Mouse (Mus musculus) MEL (cell line): ENCODE measurements around the gene H2-DMb1. TPM values are rescaled to one million over a fixed set of nuclear protein-coding genes. Genes with fewer than 3 reads are reported as not detected.
A peak's percentile ranks its signal among the peaks of the same experiment; 100 is the strongest.

Experiments used
- DNase-seq: peaks from one replicate; pipeline ENCODE4 v3.0.0; 2011; ENCODE audit warnings: low read depth, low spot score
- H3K27ac ChIP-seq: 2 replicates; pipeline ENCODE4 v1.5.1; 2012; ENCODE audit warnings: low read depth, mild to moderate bottlenecking, control low read depth, low read length, moderate library complexity; ENCODE audit not compliant: control insufficient read depth
- H3K27me3 ChIP-seq, 2 experiments: fragments of 150-350 bp in 1 of 2; sonication (generic) in 1 of 2; 2 replicates each; pipeline ENCODE4 v1.6.1; 2012; ENCODE audit warnings: low read length in 2 of 2, mild to moderate bottlenecking in 2 of 2, improper control_type of control experiment in 1 of 2, moderate library complexity in 1 of 2; ENCODE audit not compliant: insufficient read depth in 2 of 2, control insufficient read depth in 1 of 2
- H3K36me3 ChIP-seq, 2 experiments: 2 replicates each; pipeline ENCODE4 v1.6.1; 2012 to 2014; ENCODE audit warnings: low read length in 2 of 2, improper control_type of control experiment in 1 of 2, inconsistent platforms in 1 of 2, mild to moderate bottlenecking in 1 of 2; ENCODE audit not compliant: insufficient read depth in 2 of 2, control insufficient read depth in 1 of 2
- H3K4me1 ChIP-seq, 2 experiments: fragments of 150-350 bp in 1 of 2; sonication (generic) in 1 of 2; 2 replicates each; pipeline ENCODE4 v1.6.1; 2012; ENCODE audit warnings: low read length in 2 of 2, improper control_type of control experiment in 1 of 2, mild to moderate bottlenecking in 1 of 2; ENCODE audit not compliant: insufficient read depth in 2 of 2, control insufficient read depth in 1 of 2
- H3K4me3 ChIP-seq, 2 experiments: fragments of 150-350 bp in 1 of 2; sonication (generic) in 1 of 2; 2 replicates each; pipeline ENCODE4 v1.5.1; 2012; ENCODE audit warnings: low read depth in 2 of 2, low read length in 2 of 2, mild to moderate bottlenecking in 2 of 2, moderate library complexity in 2 of 2, control low read depth in 1 of 2, improper control_type of control experiment in 1 of 2; ENCODE audit not compliant: control insufficient read depth in 1 of 2, insufficient read depth in 1 of 2
- H3K79me2 ChIP-seq: 2 replicates; pipeline ENCODE4 v1.6.1; 2012; ENCODE audit warnings: mild to moderate bottlenecking, low read length, moderate library complexity; ENCODE audit not compliant: control insufficient read depth, poor library complexity, insufficient read depth
- H3K9ac ChIP-seq: 2 replicates; pipeline ENCODE4 v1.6.1; 2012; ENCODE audit warnings: low read depth, mild to moderate bottlenecking, control low read depth, low read length, moderate library complexity; ENCODE audit not compliant: control insufficient read depth, poor library complexity, severe bottlenecking
- H3K9me3 ChIP-seq: fragments of 150-350 bp; sonication (generic); replicated peaks from 2 replicates; pipeline ENCODE4 v1.6.1; 2012; ENCODE audit warnings: mild to moderate bottlenecking, low read length, improper control_type of control experiment, moderate library complexity; ENCODE audit not compliant: insufficient read depth
- CHD1 ChIP-seq: IDR thresholded peaks from 2 replicates; pipeline ENCODE4 v1.6.1; 2012; ENCODE audit warnings: low read depth, mild to moderate bottlenecking, inconsistent platforms, low read length, improper control_type of control experiment
- CTCF ChIP-seq, 3 experiments: IDR thresholded peaks in 2 of 3; conservative IDR thresholded peaks in 1 of 3; 2 replicates each; pipeline ENCODE4 v1.5.1; 2011 to 2012; ENCODE audit warnings: low read length in 3 of 3, low read depth in 2 of 3, mild to moderate bottlenecking in 2 of 3, improper control_type of control experiment in 1 of 3, inconsistent platforms in 1 of 3, mixed read lengths in 1 of 3, moderate library complexity in 1 of 3; ENCODE audit not compliant: control insufficient read depth in 1 of 3, insufficient read depth in 1 of 3, poor library complexity in 1 of 3, severe bottlenecking in 1 of 3
- E2F4 ChIP-seq: IDR thresholded peaks from 2 replicates; pipeline ENCODE4 v1.6.1; 2011; ENCODE audit warnings: low read depth, low read length, improper control_type of control experiment, borderline replicate concordance
- EP300 ChIP-seq, 2 experiments: IDR thresholded peaks; 2 replicates each; pipeline ENCODE4 v1.6.1; 2011; ENCODE audit warnings: improper control_type of control experiment in 2 of 2, low read length in 2 of 2, low read depth in 1 of 2, mild to moderate bottlenecking in 1 of 2
- ETS1 ChIP-seq: IDR thresholded peaks from 2 replicates; pipeline ENCODE4 v1.6.1; 2012; ENCODE audit warnings: low read depth, mild to moderate bottlenecking, inconsistent platforms, low read length, improper control_type of control experiment, moderate library complexity
- GABPA ChIP-seq: IDR thresholded peaks from 2 replicates; pipeline ENCODE4 v1.6.1; 2012; ENCODE audit warnings: low read depth, mild to moderate bottlenecking, inconsistent platforms, low read length, improper control_type of control experiment, moderate library complexity
- MYB ChIP-seq: IDR thresholded peaks from 2 replicates; pipeline ENCODE4 v1.6.1; 2011; ENCODE audit warnings: mild to moderate bottlenecking, low read depth, low read length, improper control_type of control experiment
- MYC ChIP-seq: IDR thresholded peaks from 2 replicates; pipeline ENCODE4 v1.6.1; 2011; ENCODE audit warnings: low read depth, mild to moderate bottlenecking, low read length, improper control_type of control experiment, moderate library complexity
- NELFE ChIP-seq: IDR thresholded peaks from 2 replicates; pipeline ENCODE4 v1.6.1; 2011; ENCODE audit warnings: low read depth, low read length, improper control_type of control experiment
- POLR2A ChIP-seq, 2 experiments: IDR thresholded peaks; 2 replicates each; pipeline ENCODE4 v1.6.1; 2011 to 2012; ENCODE audit warnings: low read length in 2 of 2, mild to moderate bottlenecking in 2 of 2, control low read depth in 1 of 2, improper control_type of control experiment in 1 of 2, low read depth in 1 of 2, moderate library complexity in 1 of 2; ENCODE audit not compliant: control insufficient read depth in 1 of 2, insufficient read depth in 1 of 2, poor library complexity in 1 of 2
- POLR2AphosphoS2 ChIP-seq: IDR thresholded peaks from 2 replicates; pipeline ENCODE4 v1.6.1; 2011; ENCODE audit warnings: low read length, improper control_type of control experiment
- POLR2AphosphoS5 ChIP-seq: IDR thresholded peaks from 2 replicates; pipeline ENCODE4 v1.6.1; 2012; ENCODE audit warnings: low read depth, borderline replicate concordance, mild to moderate bottlenecking, inconsistent platforms, low read length, moderate library complexity, mixed read lengths
- SIN3A ChIP-seq: IDR thresholded peaks from 2 replicates; pipeline ENCODE4 v1.6.1; 2012; ENCODE audit warnings: low read length, improper control_type of control experiment, inconsistent platforms
- SMC3 ChIP-seq: IDR thresholded peaks from 2 replicates; pipeline ENCODE4 v1.6.1; 2011; ENCODE audit warnings: low read depth, low read length, improper control_type of control experiment
- TAL1 ChIP-seq: IDR thresholded peaks from 2 replicates; pipeline ENCODE4 v1.6.1; 2012; ENCODE audit warnings: mild to moderate bottlenecking, inconsistent platforms, low read length, moderate library complexity, mixed read lengths
- TBP ChIP-seq: IDR thresholded peaks from 2 replicates; pipeline ENCODE4 v1.8.0; 2011; ENCODE audit warnings: low read depth, low read length, improper control_type of control experiment
- UBTF ChIP-seq: IDR thresholded peaks from 2 replicates; pipeline ENCODE4 v1.6.1; 2012; ENCODE audit warnings: low read depth, mild to moderate bottlenecking, inconsistent platforms, low read length, improper control_type of control experiment, moderate library complexity, borderline replicate concordance; ENCODE audit not compliant: insufficient read depth
- USF1 ChIP-seq: IDR thresholded peaks from 2 replicates; pipeline ENCODE4 v1.6.1; 2014; ENCODE audit warnings: low read depth, mild to moderate bottlenecking, inconsistent platforms, low read length, improper control_type of control experiment, moderate library complexity
- USF2 ChIP-seq, 2 experiments: IDR thresholded peaks; 2 replicates each; pipeline ENCODE4 v1.6.1; 2011 to 2012; ENCODE audit warnings: improper control_type of control experiment in 2 of 2, low read length in 2 of 2, borderline replicate concordance in 1 of 2, inconsistent platforms in 1 of 2, low read depth in 1 of 2, mild to moderate bottlenecking in 1 of 2; ENCODE audit not compliant: insufficient read depth in 1 of 2
- ZKSCAN1 ChIP-seq: IDR thresholded peaks from 2 replicates; pipeline ENCODE4 v1.6.1; 2012; ENCODE audit warnings: low read depth, mild to moderate bottlenecking, inconsistent platforms, low read length, improper control_type of control experiment, moderate library complexity
- ZMIZ1 ChIP-seq: IDR thresholded peaks from 2 replicates; pipeline ENCODE4 v1.6.1; 2012; ENCODE audit warnings: low read depth, mild to moderate bottlenecking, inconsistent platforms, low read length, improper control_type of control experiment, moderate library complexity
- polyA plus RNA-seq, 2 experiments: library from polyadenylated mRNA; stranded (reverse) in 1 of 2; unstranded in 1 of 2; fragments of >175 nt in 1 of 2; fragments of >200 nt in 1 of 2; gene quantifications; 2 replicates each; pipeline versions ENCODE4 v1.2.1 to v1.2.4; 2012; ENCODE audit warnings: low replicate concordance in 2 of 2, low read depth in 1 of 2; ENCODE audit not compliant: insufficient read length in 2 of 2, insufficient read depth in 1 of 2, missing spikeins in 1 of 2
- total RNA-seq: library from RNA; depleted of rRNA; stranded (reverse); fragments of 300-350 nt; gene quantifications from 2 replicates; pipeline ENCODE4 v1.2.3, GENCODE M21; 2012

H2-DMb1 gene
- total and polyA plus RNA-seq, 3 experiments: 0.67 TPM; not detected in 2

DNA sequence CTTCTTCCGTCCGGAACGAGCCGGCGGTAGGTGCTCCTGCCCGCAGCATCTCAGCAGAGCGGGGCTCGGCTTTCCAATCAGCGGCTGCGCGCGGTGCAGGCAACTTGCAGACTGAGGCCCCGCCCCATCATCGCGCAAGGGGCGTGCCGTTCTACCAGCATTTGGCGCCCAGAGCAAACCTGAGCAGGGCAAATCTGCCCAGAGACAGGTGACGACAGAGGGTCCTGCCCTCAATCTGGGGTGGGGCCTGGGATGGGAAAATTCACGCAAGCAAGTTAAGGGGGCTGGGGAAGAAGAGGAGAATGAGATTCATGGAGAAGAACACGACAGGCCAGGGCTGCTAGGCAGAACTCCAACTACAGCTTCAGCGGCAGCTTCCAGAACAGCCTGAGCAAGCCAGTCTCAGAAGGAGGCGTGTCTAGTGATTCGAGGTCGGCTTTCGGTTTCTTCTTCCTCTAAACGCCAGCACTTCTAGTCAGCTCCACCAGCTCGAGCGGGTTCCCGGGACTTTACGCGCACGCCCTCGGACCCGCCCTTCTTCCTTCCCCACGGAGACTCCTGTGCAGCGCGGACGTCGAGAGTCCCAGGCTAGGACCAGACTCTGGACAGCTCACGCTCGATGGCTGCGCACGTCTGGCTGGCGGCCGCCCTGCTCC, 34.5 kb downstream of the H2-DMb1 start, which contains the start of the genes Tap1 and Psmb9 (continued):
- TF ChIP-seq ETS1 (peak; percentile 58), MYB (no peak), EP300 (IDR thresholded peaks at IDR 0.05; ENCODE audit: low read depth in 1 of 2, low read length in 2 of 2) (no peak)
- TF ChIP-seq, all 39 proteins: peak for 13

DNA sequence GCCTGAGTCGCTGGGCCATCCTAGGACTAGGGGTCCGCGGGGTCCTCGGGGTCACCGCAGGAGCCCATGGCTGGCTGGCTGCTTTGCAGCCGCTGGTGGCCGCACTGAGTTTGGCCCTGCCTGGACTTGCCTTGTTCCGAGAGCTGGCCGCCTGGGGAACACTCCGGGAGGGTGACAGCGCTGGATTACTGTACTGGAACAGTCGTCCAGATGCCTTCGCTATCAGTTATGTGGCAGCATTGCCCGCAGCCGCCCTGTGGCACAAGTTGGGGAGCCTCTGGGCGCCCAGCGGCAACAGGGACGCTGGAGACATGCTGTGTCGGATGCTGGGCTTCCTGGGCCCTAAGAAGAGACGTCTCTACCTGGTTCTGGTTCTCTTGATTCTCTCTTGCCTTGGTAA, 35.1 kb downstream of the H2-DMb1 start:
- H3K79me2 ChIP-seq: peaks cover 10% of the 10 kb centered on the region
- H3K9me3 ChIP-seq: no peaks in the 10 kb centered on the region
- TF ChIP-seq MYB: no peak
- 0 out of 2 replicates have a peak, but pooled peaks have one; percentile 39 for TF ChIP-seq CHD1
- peak; percentile 58 for TF ChIP-seq TAL1
- 0 out of 2 replicates have a peak, but pooled peaks have one; percentile 26 for TF ChIP-seq SIN3A
- DNase-seq: peak; percentile 65
- H3K36me3 ChIP-seq: peaks cover 0 to 8% of the 10 kb centered on the region in 2 experiments; a peak in 3 of 4 replicates
- H3K4me1 ChIP-seq: peaks cover 16 to 30% of the 10 kb centered on the region in 2 experiments
- peak overlapping the region; percentile 79 to 83 for H3K4me3 ChIP-seq
- peak overlapping the region; percentile 87 for H3K27ac ChIP-seq
- no peaks in the 10 kb centered on the region for H3K27me3 ChIP-seq
- peak overlapping the region; percentile 92 for H3K9ac ChIP-seq

DNA sequence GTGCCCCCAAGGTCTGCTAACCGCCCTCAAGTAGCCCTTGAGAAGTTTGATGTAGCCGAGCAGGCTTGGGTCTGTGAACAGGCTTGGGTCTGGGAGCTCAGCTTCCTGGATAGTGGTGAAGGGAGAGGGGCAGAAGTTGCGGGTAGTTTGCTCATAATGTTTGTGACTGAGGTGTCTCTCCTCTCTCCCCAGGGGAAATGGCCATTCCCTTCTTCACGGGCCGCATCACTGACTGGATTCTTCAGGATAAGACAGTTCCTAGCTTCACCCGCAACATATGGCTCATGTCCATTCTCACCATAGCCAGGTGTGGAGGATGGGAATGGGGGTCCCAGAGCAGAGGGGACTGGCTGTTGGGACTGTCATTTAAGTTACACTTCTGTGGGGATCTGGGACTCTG, 36.1 kb downstream of the H2-DMb1 start:
- Histone ChIP-seq H3K9me3 (no peaks in the 10 kb centered on the region), H3K27ac (no peak overlapping the region), H3K79me2 (peaks cover 10% of the 10 kb centered on the region), H3K4me3 (peak overlapping the region in 1 of 2 experiments; percentile 42; a peak in 2 of 4 replicates), H3K36me3 (peaks cover 0 to 7% of the 10 kb centered on the region in 2 experiments; a peak in 3 of 4 replicates), H3K9ac (no peak overlapping the region), H3K27me3 (no peaks in the 10 kb centered on the region), H3K4me1 (peaks cover 13 to 23% of the 10 kb centered on the region in 2 experiments)
- no peak for DNase-seq
- no peak for TF ChIP-seq MYB
- TF ChIP-seq POLR2AphosphoS2: no peak
- TF ChIP-seq USF2 (IDR thresholded peaks at IDR 0.05; ENCODE audit: borderline replicate concordance in 1 of 2, insufficient read depth in 1 of 2, low read depth in 1 of 2, low read length in 2 of 2): no peak
- TF ChIP-seq CHD1: no peak
- no peak for TF ChIP-seq GABPA
- TF ChIP-seq ZMIZ1: no peak
- TF ChIP-seq TBP: no peak
- no peak for TF ChIP-seq ZKSCAN1
- TF ChIP-seq POLR2A (IDR thresholded peaks at IDR 0.05; ENCODE audit: control insufficient read depth in 1 of 2, insufficient read depth in 1 of 2, low read depth in 1 of 2, low read length in 2 of 2, poor library complexity in 1 of 2): no peak
- TF ChIP-seq NELFE: no peak
- no peak for TF ChIP-seq POLR2AphosphoS5
- TF ChIP-seq MYC: no peak
- no peak for TF ChIP-seq CTCF (IDR thresholded peaks at IDR 0.05 in 2 of 3, conservative IDR thresholded peaks at IDR 0.05 in 1 of 3; ENCODE audit: control insufficient read depth in 1 of 3, insufficient read depth in 1 of 3, low read depth in 2 of 3, low read length in 3 of 3, poor library complexity in 1 of 3, severe bottlenecking in 1 of 3)
- TF ChIP-seq SMC3: no peak
- TF ChIP-seq E2F4: no peak
- TF ChIP-seq UBTF: no peak
- no peak for TF ChIP-seq USF1
